Mouse (Mus musculus) neutrophil, adult 83 days (primary cell): ENCODE data around the gene Cdca5. TPM values are rescaled to one million over a fixed set of nuclear protein-coding genes. Genes with fewer than 3 reads are reported as not detected.

Experiments
- total RNA-seq, 2 experiments: library from RNA; stranded (reverse); gene quantifications; one replicate each; pipeline ENCODE4 v1.2.4; 2023

The Cdca5 gene
- total RNA-seq = 10 to 100 TPM; 31.2 to 31.6 TPM

GRCm38 (mm10) chr19:6084478-6085248 is at the start of gene Cdca5, which contains the start of gene Zfpl1:
TSS of gene Cdca5 (plus strand) at chr19:6084983.
TSS of gene Zfpl1 (minus strand) at chr19:6084956.

DNA sequence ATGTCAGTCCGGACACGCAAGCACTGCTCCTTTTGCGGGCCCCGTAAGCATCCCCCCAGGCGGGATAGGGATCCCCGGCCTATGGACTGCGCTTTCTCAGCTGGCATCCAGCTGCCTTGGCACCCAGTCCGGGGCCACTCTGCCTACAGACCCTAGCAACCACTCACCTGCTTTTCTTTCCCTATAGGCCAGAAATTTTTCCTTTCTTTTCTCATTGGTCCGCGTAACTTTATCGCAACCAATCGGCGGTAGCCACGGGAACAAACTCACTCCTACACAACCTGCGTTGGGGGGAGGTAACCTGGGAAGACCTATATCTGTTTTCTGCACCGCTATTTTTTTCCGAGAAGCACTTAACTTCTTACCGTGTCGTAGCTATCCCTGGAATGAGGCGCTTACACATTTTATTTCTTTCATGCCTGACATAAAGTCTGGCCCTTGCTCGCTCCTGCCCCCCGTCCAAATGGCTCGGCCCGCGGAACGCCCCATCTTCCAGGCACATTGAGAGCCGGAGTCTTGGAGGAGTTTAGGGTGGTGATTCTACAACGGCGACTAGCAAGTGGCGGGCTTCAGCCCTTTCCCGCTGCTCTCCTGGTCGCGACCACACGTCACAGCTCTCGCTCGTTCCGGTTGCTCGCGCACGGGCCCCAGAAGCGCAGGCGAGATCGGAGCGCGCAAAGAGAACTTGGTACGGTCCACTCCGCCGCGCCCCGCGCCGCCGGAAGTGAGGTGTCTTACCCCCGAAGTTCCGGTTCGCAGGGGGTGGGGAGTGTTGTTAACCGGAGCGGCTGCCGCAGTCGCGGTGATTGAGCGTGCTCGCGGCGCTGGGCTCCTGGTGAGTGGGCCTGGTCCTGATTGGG is 38.3 kb upstream of the Cdca5 start, which contains the start of gene Syvn1:
Syvn1 (plus strand) TSS at position 283 of the 860 bp plus-strand sequence.

GRCm38 (mm10) chr19:6057313-6058096 is 27.3 kb upstream of the Cdca5 start, which contains the start of the genes Mrpl49 and Fau:
TSS of gene Mrpl49 (minus strand) at chr19:6057785.
TSS of gene Fau (plus strand) at chr19:6057844.

GRCm38 (mm10) chr19:6061021-6061533 is 23.7 kb upstream of the Cdca5 start, which contains the start of gene Znhit2:
TSS of gene Znhit2 (plus strand) at chr19:6061192.

DNA sequence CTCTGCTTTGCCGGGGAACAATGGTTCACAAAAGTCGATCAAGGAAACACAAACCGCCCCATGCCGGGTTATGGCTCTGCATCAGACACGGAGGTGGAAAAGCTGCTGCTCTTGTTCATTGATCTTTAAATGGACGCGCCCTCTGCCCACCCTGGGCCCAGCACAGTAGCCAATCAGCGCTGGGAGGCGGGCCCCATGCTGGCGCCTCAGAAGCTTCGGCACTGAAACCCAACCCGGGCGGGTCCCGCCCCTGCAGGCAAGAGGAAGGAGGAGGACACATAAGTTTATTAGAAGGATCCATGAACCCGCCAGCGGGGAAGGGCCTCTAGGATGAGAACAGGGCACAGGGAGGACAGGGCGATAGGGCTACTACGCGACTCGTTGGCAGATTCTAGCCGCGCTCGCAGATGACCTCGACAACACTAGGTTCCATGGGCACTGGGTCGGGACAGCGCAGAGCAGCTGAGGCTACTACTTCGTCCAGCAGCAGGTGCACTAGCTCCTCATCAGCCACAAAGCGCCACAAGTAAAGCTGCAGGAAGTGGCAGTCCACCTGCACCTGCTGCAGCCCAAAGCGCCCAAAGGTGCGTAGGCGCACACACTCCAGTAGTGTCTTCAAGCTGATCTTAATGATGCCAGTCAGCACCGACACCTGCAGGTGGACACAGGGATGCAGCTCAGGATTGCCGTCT is 16.9 kb upstream of the Cdca5 start, which contains the start of gene Tm7sf2:
Tm7sf2 (minus strand) TSS at position 650 of the 692 bp plus-strand sequence.

GRCm38 (mm10) chr19:6076564-6077393 is 8.0 kb upstream of the Cdca5 start, which contains the start of gene Vps51:
TSS of gene Vps51 (minus strand) at chr19:6077231.

GRCm38 (mm10) chr19:6079983-6080480 is 4.8 kb upstream of the Cdca5 start, which contains the start of gene Tmem262:
TSS of gene Tmem262 (plus strand) at chr19:6080033.

DNA sequence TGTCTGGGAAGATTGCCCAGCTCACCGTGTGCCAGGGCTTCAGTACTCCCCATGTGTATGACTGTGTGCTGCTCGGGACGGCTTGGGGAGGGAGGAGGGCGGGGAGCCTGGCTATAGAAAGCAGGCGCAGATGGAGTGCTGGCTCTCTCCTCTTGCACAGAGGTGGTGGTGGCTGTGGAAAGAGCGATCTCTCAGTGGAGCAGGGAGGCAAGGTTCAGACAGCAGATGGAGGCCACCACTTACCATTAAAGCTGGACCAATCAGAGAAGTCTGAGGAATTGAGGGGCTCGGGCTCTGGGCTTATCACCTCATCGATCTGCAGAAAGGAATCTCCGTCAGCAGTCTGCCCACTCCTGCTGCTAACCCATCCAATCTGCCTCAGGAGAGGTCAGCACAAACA is 2.6 kb upstream of the Cdca5 start, which contains the start of gene Gm28374:
Gm28374 (minus strand) TSS at position 101 of the 400 bp plus-strand sequence.

DNA sequence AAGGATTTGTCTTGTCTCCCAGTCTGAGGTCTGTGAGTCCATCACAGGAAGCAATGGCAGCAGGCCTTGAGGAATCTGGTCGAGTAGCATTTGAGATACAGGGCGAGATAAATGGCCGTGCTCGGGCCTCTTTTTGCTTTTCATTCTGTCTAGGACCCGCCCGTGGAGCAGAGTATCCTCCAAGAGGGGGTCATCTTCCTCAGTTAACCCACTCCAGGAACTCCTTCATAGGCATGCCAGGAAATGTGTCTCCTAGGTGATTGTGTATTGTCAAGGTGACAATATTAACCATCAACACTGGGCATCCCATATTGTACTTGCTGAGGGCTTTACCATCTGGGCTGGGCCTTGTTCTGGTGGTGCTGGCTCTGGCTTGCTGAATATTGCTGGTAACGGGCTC is 9.3 kb downstream of the Cdca5 start, which contains the start of gene AC131692.1:
AC131692.1 (plus strand) TSS at position 301 of the 400 bp plus-strand sequence.

GRCm38 (mm10) chr19:6105586-6105985 is 20.8 kb downstream of the Cdca5 start, which contains the start of gene Naaladl1:
TSS of gene Naaladl1 (plus strand) at chr19:6105782.

DNA sequence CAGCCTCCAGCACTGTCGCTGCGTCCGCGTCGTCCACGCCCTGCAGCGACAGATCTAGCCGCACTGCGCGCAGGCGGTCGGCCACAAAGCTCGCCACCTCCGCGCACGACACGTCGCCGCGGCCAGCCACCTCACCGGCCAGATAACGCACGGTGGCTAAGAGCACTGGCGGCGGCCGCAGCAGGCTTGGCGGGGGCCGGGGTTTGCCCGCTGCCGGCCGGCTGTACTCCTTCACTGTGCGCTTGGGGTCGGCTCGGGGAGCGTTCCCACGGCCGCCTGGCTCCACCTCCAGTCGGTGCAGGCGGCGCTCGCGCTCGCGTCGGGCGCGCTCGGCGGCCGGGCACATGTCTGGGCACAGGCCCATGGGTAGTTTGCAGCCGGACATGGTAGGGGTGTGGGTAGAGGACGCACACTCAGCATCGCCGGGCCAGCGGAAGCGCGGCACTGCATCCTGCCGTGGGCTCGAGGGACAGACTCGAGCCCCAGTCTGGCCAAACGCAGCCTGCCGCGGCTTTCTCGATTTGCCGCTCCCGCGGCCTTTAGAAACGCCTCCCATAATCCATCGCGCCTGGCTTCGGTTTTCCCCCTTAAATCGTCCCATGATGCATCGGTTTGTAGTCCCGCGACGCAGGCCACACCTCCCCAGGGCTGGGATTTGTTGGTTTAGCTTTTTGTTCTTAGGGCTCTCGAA is 33.3 kb downstream of the Cdca5 start, which contains the start of gene Sac3d1:
Sac3d1 (minus strand) TSS at position 665 of the 691 bp plus-strand sequence.

DNA sequence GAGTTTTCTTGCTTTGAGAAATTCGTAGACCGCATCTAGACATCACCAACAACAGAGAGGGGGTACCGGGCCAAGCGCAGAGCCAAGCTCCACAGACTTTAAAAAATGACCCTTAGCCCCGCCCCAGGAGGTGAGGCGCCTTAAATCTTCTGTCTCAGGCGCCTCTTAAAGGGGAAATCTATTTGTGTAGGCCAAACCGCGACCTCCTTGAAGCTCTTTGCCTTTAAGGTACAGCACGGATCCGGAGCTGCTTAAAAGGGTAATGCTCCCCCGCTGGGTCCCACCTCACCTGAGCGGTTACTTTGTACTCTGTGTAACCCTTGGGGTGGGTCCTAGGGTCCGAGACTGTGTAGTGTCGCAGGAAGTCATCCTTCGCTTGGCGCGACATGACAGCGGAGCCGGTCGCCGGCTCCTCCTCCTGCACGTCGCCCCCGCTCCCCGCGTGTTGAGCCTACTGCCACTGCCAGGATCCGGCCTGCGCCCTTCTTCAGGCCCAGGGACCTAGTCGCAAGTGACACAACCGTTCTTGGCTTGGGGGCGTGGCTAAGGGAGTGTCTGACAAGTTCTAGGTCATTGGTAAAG is 43.1 kb downstream of the Cdca5 start, which contains the start of gene Snx15:
Snx15 (minus strand) TSS at position 545 of the 582 bp plus-strand sequence.

DNA sequence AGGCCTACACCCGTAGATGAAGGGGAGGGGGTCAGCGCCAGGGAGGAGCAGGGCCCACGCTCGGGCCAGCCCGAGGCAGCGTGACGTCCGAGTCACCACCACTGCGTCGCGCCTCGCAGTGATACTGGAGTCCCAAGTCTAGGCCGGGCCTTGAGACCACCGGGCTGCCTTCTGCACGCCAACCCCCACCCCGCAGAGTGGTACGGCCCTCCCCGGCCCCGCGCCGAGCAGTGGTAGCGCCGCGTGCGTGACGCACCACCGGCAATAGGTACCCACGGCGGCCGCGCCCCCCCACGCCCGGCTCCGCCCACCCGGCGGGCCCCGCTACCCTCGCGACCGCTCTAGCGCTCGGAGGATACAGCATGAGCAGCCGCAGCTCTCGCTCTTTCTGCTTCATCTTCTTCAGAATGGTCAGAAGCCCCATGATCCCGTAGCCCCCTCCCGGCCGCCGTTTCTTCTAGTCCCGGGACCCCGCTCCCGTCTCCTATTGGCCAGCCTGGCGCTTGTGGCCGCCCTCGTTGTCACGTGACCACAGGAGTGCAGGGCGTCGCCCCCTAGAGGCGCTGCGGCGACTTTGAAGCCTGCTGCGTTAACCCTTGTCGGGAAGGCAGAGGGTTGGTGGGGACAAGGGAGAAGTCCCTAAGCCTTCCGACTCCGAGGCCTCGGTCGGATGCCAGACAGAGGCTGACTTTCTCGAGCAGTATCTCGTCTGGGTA is 56.1 kb downstream of the Cdca5 start, which contains the start of gene Batf2:
Batf2 (plus strand) TSS at position 306 of the 716 bp plus-strand sequence.

DNA sequence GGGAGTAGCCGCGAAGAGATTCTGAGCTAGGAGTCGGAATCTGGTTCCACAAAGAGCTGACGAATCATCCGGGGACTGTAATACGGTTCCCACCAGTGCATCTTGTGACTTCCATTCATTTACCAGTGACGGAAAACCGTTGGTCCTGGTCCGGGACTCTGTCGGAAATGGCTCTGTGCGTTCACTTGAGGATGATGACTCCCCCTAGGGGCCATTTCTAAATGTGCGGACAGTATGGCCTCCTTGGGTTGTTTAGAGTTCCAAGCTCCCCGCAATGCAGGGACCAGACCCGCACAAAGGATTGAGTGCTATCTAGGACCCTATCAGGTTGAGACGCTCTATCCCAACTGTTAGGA is 56.6 kb downstream of the Cdca5 start, which contains the start of gene Arl2:
Arl2 (minus strand) TSS at position 155 of the 356 bp plus-strand sequence.

